Mouse (Mus musculus) embryo, embryonic 9.5 days (tissue): ENCODE measurements at regions not wholly inside any gene's neighbourhood (a gene's known extent, or its start where the extent isn't known, plus 50 kb on each side); places are given as distances from the start of the nearest gene placed in this dataset.

ENCODE experiments used
- DNase-seq: peaks from one replicate; pipeline ENCODE4 v3.0.0-alpha.2; 2017; ENCODE audit errors: extremely low spot score

GRCm38 (mm10) chr16:71197523-71197922, 883.8 kb downstream of the Gbe1 start:
- no peak for DNase-seq

GRCm38 (mm10) chr16:71208806-71209205, 895.1 kb downstream of the Gbe1 start:
- DNase-seq = no peak

- no peak for DNase-seq
Measured at GRCm38 (mm10) chr16:71224469-71224868, 910.7 kb downstream of the Gbe1 start.

- no peak for DNase-seq
Measured at GRCm38 (mm10) chr16:71230104-71230653, 916.4 kb downstream of the Gbe1 start.

- DNase-seq = no peak
Measured at GRCm38 (mm10) chr16:71243065-71243464, 929.3 kb downstream of the Gbe1 start.

GRCm38 (mm10) chr16:71243480-71243879, 929.7 kb downstream of the Gbe1 start:
- DNase-seq = no peak

GRCm38 (mm10) chr16:71247516-71248139, 933.9 kb downstream of the Gbe1 start:
- peak; percentile 53 for DNase-seq

- no peak for DNase-seq
Measured at GRCm38 (mm10) chr16:71255740-71256139, 942.0 kb downstream of the Gbe1 start.

GRCm38 (mm10) chr16:71256175-71256574, 942.4 kb downstream of the Gbe1 start:
- no peak for DNase-seq

- no peak for DNase-seq
Measured at GRCm38 (mm10) chr16:71267191-71267590, 953.4 kb downstream of the Gbe1 start.
